Mouse (Mus musculus) midbrain, postnatal 0 days (tissue): ENCODE measurements around the gene Tox2. TPM values are rescaled to one million over a fixed set of nuclear protein-coding genes. Genes with fewer than 3 reads are reported as not detected.
A peak's percentile ranks its signal among the peaks of the same experiment; 100 is the strongest.

Experiments
- ATAC-seq: fragments of 200-750 bp; cut with Nextera tagmentation; 2 replicates; pipeline ENCODE4 v1.8.0; 2017; ENCODE audit warnings: moderate number of reproducible peaks, mild to moderate bottlenecking, moderate TSS enrichment, moderate library complexity; ENCODE audit not compliant: low FRiP score
- DNase-seq: peaks from one replicate; pipeline ENCODE4 v3.0.0-alpha.2; 2015; ENCODE audit warnings: low spot score
- H3K27ac ChIP-seq: fragments of 300-500 bp; sonication (generic); 2 replicates; pipeline ENCODE4 v1.5.1; 2014; ENCODE audit warnings: low read depth, mild to moderate bottlenecking, low read length, mixed read lengths
- H3K27me3 ChIP-seq: fragments of 300-500 bp; sonication (generic); 2 replicates; pipeline ENCODE4 v1.6.1; 2014; ENCODE audit warnings: low read length, control low read depth, mixed read lengths; ENCODE audit not compliant: insufficient read depth
- H3K36me3 ChIP-seq: fragments of 300-500 bp; sonication (generic); 2 replicates; pipeline ENCODE4 v1.6.1; 2014; ENCODE audit warnings: low read length, control low read depth, mixed read lengths; ENCODE audit not compliant: insufficient read depth
- H3K4me1 ChIP-seq: fragments of 300-500 bp; sonication (generic); 2 replicates; pipeline ENCODE4 v1.6.1; 2014; ENCODE audit warnings: mild to moderate bottlenecking, control low read depth, antibody characterized with exemption, low read length, mixed read lengths; ENCODE audit not compliant: insufficient read depth
- H3K4me2 ChIP-seq: fragments of 300-500 bp; sonication (generic); 2 replicates; pipeline ENCODE4 v1.6.1; 2014; ENCODE audit warnings: low read depth, mild to moderate bottlenecking, low read length, mixed read lengths; ENCODE audit not compliant: poor library complexity, severe bottlenecking
- H3K4me3 ChIP-seq: fragments of 300-500 bp; sonication (generic); 2 replicates; pipeline ENCODE4 v1.5.1; 2014; ENCODE audit warnings: low read depth, mild to moderate bottlenecking, low read length, moderate library complexity
- H3K9ac ChIP-seq: fragments of 300-500 bp; sonication (generic); replicated peaks from 2 replicates; pipeline ENCODE4 v1.6.1; 2014; ENCODE audit warnings: mild to moderate bottlenecking, low read length, moderate library complexity, mixed read lengths; ENCODE audit not compliant: poor library complexity, severe bottlenecking
- H3K9me3 ChIP-seq: fragments of 300-500 bp; sonication (generic); 2 replicates; pipeline ENCODE4 v1.6.1; 2016; ENCODE audit warnings: low read length, control low read depth
- CTCF ChIP-seq: IDR thresholded peaks from 2 replicates; pipeline ENCODE4 v1.5.1; 2016; ENCODE audit warnings: antibody characterized with exemption, mild to moderate bottlenecking
- WGBS: fragments of 180-500 bp; shearing (Covaris S2); extraction: QIAGEN DNeasy Blood & Tissue Kit; methylation state at CpG from one replicate; pipeline ENCODE4 v1.1.7; 2014; 5-methylcytosine and 5-hydroxymethylcytosine counted together
- polyA plus RNA-seq: library from polyadenylated mRNA; unstranded; fragments of >200 nt; fragmentation: Nextera tagmentation; extraction: Ambion mirVana; gene quantifications from 2 replicates; pipeline ENCODE4 v1.2.1, GENCODE M21; 2015
- total RNA-seq: library from RNA; depleted of rRNA; stranded (reverse); fragments of >200 nt; gene quantifications from 2 replicates; pipeline ENCODE4 v1.2.3, GENCODE M21; 2014

Gene Tox2
- total and polyA plus RNA-seq, 2 experiments from 2014 or later: 7.6 to 64.7 TPM

- DNase-seq (peak; percentile 21), ATAC-seq (no peak)
- Histone ChIP-seq H3K27me3 (peaks cover 20% of the 10 kb centered on the region), H3K4me3 (no peak overlapping the region), H3K36me3 (no peaks in the 10 kb centered on the region), H3K9ac (no peak overlapping the region), H3K4me2 (no peak overlapping the region), H3K9me3 (no peaks in the 10 kb centered on the region), H3K4me1 (no peaks in the 10 kb centered on the region), H3K27ac (no peak overlapping the region)
- WGBS: 80% methylated on average over 4 of the region's 4 CpGs
- peak; percentile 72 for TF ChIP-seq CTCF
Observed at GRCm38 (mm10) chr2:163343671-163344070, 140.7 kb downstream of the Tox2 start.

- H3K4me1 ChIP-seq: 0 out of 2 replicates have a peak, but pooled peaks cover 3% of the 10 kb centered on the region
- no peaks in the 10 kb centered on the region for H3K36me3 ChIP-seq
- no peak overlapping the region for H3K27ac ChIP-seq
- 78% methylated on average over 13 of the region's 13 CpGs for WGBS
- DNase-seq (no peak), ATAC-seq (no peak)
- H3K4me2 ChIP-seq: no peak overlapping the region
- no peak overlapping the region for H3K4me3 ChIP-seq
- peaks cover 8% of the 10 kb centered on the region; the same call in 1 of the 2 replicates for H3K27me3 ChIP-seq
- TF ChIP-seq CTCF: no peak
- no peaks in the 10 kb centered on the region for H3K9me3 ChIP-seq
- H3K9ac ChIP-seq: no peak overlapping the region
Observed at GRCm38 (mm10) chr2:163344976-163345660, 142.2 kb downstream of the Tox2 start.

- no peaks in the 10 kb centered on the region for H3K27me3 ChIP-seq
- 85% methylated on average over 11 of the region's 11 CpGs for WGBS
- no peak overlapping the region for H3K27ac ChIP-seq
- H3K36me3 ChIP-seq: no peaks in the 10 kb centered on the region
- no peak for TF ChIP-seq CTCF
- H3K9me3 ChIP-seq: no peaks in the 10 kb centered on the region
- H3K4me3 ChIP-seq: no peak overlapping the region
- ATAC-seq: no peak
- H3K4me2 ChIP-seq: no peak overlapping the region
- no peak for DNase-seq
- no peak overlapping the region for H3K9ac ChIP-seq
- H3K4me1 ChIP-seq: 0 out of 2 replicates have a peak, but pooled peaks cover 3% of the 10 kb centered on the region
Observed at GRCm38 (mm10) chr2:163346497-163346896, 143.6 kb downstream of the Tox2 start.

GRCm38 (mm10) chr2:163347517-163348184, 144.7 kb downstream of the Tox2 start:
- Histone ChIP-seq H3K4me2 (no peak overlapping the region), H3K4me3 (no peak overlapping the region), H3K4me1 (0 out of 2 replicates have a peak, but pooled peaks cover 3% of the 10 kb centered on the region), H3K36me3 (no peaks in the 10 kb centered on the region), H3K9ac (no peak overlapping the region), H3K27me3 (no peaks in the 10 kb centered on the region), H3K27ac (no peak overlapping the region), H3K9me3 (no peaks in the 10 kb centered on the region)
- no peak for ATAC-seq
- TF ChIP-seq CTCF: no peak
- 85% methylated on average over 8 of the region's 8 CpGs for WGBS
- no peak for DNase-seq

- 0 out of 2 replicates have a peak, but pooled peaks cover 3% of the 10 kb centered on the region for H3K4me1 ChIP-seq
- H3K27ac ChIP-seq: no peak overlapping the region
- no peak overlapping the region for H3K4me3 ChIP-seq
- no peaks in the 10 kb centered on the region for H3K9me3 ChIP-seq
- 80% methylated on average over 7 of the region's 7 CpGs for WGBS
- H3K9ac ChIP-seq: no peak overlapping the region
- no peak for TF ChIP-seq CTCF
- H3K36me3 ChIP-seq: no peaks in the 10 kb centered on the region
- no peak overlapping the region for H3K4me2 ChIP-seq
- DNase-seq (no peak), ATAC-seq (no peak)
- no peaks in the 10 kb centered on the region for H3K27me3 ChIP-seq
Observed at GRCm38 (mm10) chr2:163348677-163349076, 145.8 kb downstream of the Tox2 start.

GRCm38 (mm10) chr2:163349411-163349810, 146.5 kb downstream of the Tox2 start:
- 54% methylated on average over 9 of the region's 9 CpGs for WGBS

More at GRCm38 (mm10) chr2:163349411-163349810, 146.5 kb downstream of the Tox2 start:
- DNase-seq (peak; percentile 71), ATAC-seq (no peak)
- H3K36me3 ChIP-seq: no peaks in the 10 kb centered on the region
- H3K4me3 ChIP-seq: no peak overlapping the region
- no peak for TF ChIP-seq CTCF
- no peaks in the 10 kb centered on the region for H3K27me3 ChIP-seq
- H3K27ac ChIP-seq: no peak overlapping the region
- no peak overlapping the region for H3K4me2 ChIP-seq
- H3K4me1 ChIP-seq: 0 out of 2 replicates have a peak, but pooled peaks cover 3% of the 10 kb centered on the region
- H3K9me3 ChIP-seq: no peaks in the 10 kb centered on the region
- no peak overlapping the region for H3K9ac ChIP-seq
